Mouse (Mus musculus) forebrain, embryonic 13.5 days (tissue): Measurements from ENCODE around the gene Kctd7. TPM values are rescaled to one million over a fixed set of nuclear protein-coding genes. Genes with fewer than 3 reads are reported as not detected.

Source experiments
- ATAC-seq: fragments of 200-750 bp; cut with Nextera tagmentation; 2 replicates; pipeline ENCODE4 v1.8.0; 2017
- H3K27ac ChIP-seq: fragments of 300-500 bp; sonication (generic); 2 replicates; pipeline ENCODE4 v1.5.1; 2015; ENCODE audit warnings: inconsistent platforms, mild to moderate bottlenecking, moderate library complexity
- H3K27me3 ChIP-seq: fragments of 300-500 bp; sonication (generic); 2 replicates; pipeline ENCODE4 v1.6.1; 2015; ENCODE audit warnings: mild to moderate bottlenecking, inconsistent platforms
- H3K36me3 ChIP-seq: fragments of 300-500 bp; sonication (generic); 2 replicates; pipeline ENCODE4 v1.6.1; 2015; ENCODE audit warnings: mild to moderate bottlenecking, inconsistent platforms; ENCODE audit not compliant: poor library complexity, severe bottlenecking
- H3K4me1 ChIP-seq: fragments of 300-500 bp; sonication (generic); 2 replicates; pipeline ENCODE4 v1.6.1; 2015; ENCODE audit warnings: inconsistent platforms
- H3K4me2 ChIP-seq: fragments of 300-500 bp; sonication (generic); 2 replicates; pipeline ENCODE4 v1.6.1; 2015; ENCODE audit warnings: inconsistent platforms, mild to moderate bottlenecking, moderate library complexity
- H3K4me3 ChIP-seq: fragments of 300-500 bp; sonication (generic); 2 replicates; pipeline ENCODE4 v1.5.1; 2015; ENCODE audit warnings: mild to moderate bottlenecking, inconsistent platforms
- H3K9ac ChIP-seq: fragments of 300-500 bp; sonication (generic); 2 replicates; pipeline ENCODE4 v1.6.1; 2015; ENCODE audit warnings: mild to moderate bottlenecking, inconsistent platforms
- H3K9me3 ChIP-seq: fragments of 300-500 bp; sonication (generic); replicated peaks from 2 replicates; pipeline ENCODE4 v1.6.1; 2016; ENCODE audit warnings: inconsistent platforms
- WGBS: fragments of 180-500 bp; shearing (Covaris S2); methylation state at CpG from one replicate; pipeline ENCODE4 v1.1.7; 2015; 5-methylcytosine and 5-hydroxymethylcytosine counted together
- polyA plus RNA-seq: library from polyadenylated mRNA; unstranded; fragments of >200 nt; fragmentation: Nextera tagmentation; extraction: Ambion mirVana; gene quantifications from 2 replicates; pipeline ENCODE4 v1.2.1, GENCODE M21; 2015

Kctd7 gene
- 8.3 and 8.9 TPM in 2 replicates for polyA plus RNA-seq

GRCm38 (mm10) chr5:130144334-130145312 lies at the start of gene Kctd7:
Gene Kctd7, plus strand, starts transcription at chr5:130144861.
- WGBS, result under 1% methylated on average over 66 of the region's 66 CpGs
- peak within 1 kb of the TSS; percentile 87 for H3K9ac ChIP-seq
- peak; percentile 98 for ATAC-seq

GRCm38 (mm10) chr5:130096754-130097153 lies 47.9 kb upstream of the Kctd7 start:
- H3K9ac ChIP-seq, result no peak overlapping the region

More at GRCm38 (mm10) chr5:130144334-130145312, at the start of gene Kctd7:
- H3K4me3 ChIP-seq, result peak within 1 kb of the TSS; percentile 67
- H3K4me2 ChIP-seq, result peak within 1 kb of the TSS; percentile 84
- H3K4me1 ChIP-seq, result peaks cover 16% of the 10 kb centered on the region
- H3K27me3 ChIP-seq, result no peaks in the 10 kb centered on the region
- H3K9me3 ChIP-seq, result no peaks in the 10 kb centered on the region
- peak within 1 kb of the TSS; percentile 60 for H3K27ac ChIP-seq
- H3K36me3 ChIP-seq, result 0 out of 2 replicates have a peak, but pooled peaks cover 6% of the 10 kb centered on the region

GRCm38 (mm10) chr5:130097837-130098236 lies 46.8 kb upstream of the Kctd7 start:
- no peak for ATAC-seq
- Histone ChIP-seq H3K27me3 (no peaks in the 10 kb centered on the region), H3K4me2 (no peak overlapping the region), H3K4me3 (no peak overlapping the region), H3K27ac (no peak overlapping the region), H3K9ac (no peak overlapping the region), H3K9me3 (no peaks in the 10 kb centered on the region), H3K36me3 (peaks cover 20% of the 10 kb centered on the region), H3K4me1 (0 out of 2 replicates have a peak, but pooled peaks cover 4% of the 10 kb centered on the region)
- 88% methylated on average over 2 of the region's 2 CpGs for WGBS

More at GRCm38 (mm10) chr5:130096754-130097153, 47.9 kb upstream of the Kctd7 start:
- Histone ChIP-seq H3K4me1 (0 out of 2 replicates have a peak, but pooled peaks cover 4% of the 10 kb centered on the region), H3K4me2 (no peak overlapping the region), H3K9me3 (no peaks in the 10 kb centered on the region), H3K4me3 (no peak overlapping the region), H3K27me3 (no peaks in the 10 kb centered on the region), H3K27ac (no peak overlapping the region), H3K36me3 (peaks cover 9% of the 10 kb centered on the region)
- ATAC-seq, result no peak; the same call in 1 of the 2 replicates
- 41% methylated on average over 12 of the region's 12 CpGs for WGBS

GRCm38 (mm10) chr5:130101724-130102123 lies 42.9 kb upstream of the Kctd7 start:
- Histone ChIP-seq H3K9me3 (no peaks in the 10 kb centered on the region), H3K4me1 (no peaks in the 10 kb centered on the region), H3K4me2 (no peak overlapping the region), H3K9ac (no peak overlapping the region), H3K36me3 (peaks cover 27% of the 10 kb centered on the region), H3K27ac (no peak overlapping the region), H3K4me3 (no peak overlapping the region), H3K27me3 (no peaks in the 10 kb centered on the region)
- no peak for ATAC-seq
- 96% methylated on average over 17 of the region's 17 CpGs for WGBS

DNA sequence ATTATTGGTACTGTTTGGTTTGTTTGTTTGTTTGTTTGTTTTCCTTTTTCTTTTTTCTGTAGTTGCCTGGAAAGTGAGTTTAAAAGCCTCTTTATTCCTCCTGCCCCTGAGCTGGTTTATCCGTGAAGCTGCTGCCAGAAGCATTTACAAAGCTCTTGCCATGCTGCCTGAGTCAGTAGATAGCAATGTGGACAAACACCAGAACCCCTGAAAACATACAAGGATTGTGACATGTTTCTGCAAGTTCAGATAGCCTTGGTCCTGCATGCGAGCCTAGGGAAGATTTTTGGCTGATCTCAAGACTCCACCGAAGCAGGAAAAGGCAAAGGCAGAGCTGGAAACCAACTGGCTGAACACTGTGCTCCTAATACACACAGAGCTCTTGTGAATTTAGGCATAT lies 35.3 kb upstream of the Kctd7 start:
- ATAC-seq, result no peak
- H3K4me1 ChIP-seq, result no peaks in the 10 kb centered on the region
- WGBS, result 91% methylated on average over 3 of the region's 3 CpGs

DNA sequence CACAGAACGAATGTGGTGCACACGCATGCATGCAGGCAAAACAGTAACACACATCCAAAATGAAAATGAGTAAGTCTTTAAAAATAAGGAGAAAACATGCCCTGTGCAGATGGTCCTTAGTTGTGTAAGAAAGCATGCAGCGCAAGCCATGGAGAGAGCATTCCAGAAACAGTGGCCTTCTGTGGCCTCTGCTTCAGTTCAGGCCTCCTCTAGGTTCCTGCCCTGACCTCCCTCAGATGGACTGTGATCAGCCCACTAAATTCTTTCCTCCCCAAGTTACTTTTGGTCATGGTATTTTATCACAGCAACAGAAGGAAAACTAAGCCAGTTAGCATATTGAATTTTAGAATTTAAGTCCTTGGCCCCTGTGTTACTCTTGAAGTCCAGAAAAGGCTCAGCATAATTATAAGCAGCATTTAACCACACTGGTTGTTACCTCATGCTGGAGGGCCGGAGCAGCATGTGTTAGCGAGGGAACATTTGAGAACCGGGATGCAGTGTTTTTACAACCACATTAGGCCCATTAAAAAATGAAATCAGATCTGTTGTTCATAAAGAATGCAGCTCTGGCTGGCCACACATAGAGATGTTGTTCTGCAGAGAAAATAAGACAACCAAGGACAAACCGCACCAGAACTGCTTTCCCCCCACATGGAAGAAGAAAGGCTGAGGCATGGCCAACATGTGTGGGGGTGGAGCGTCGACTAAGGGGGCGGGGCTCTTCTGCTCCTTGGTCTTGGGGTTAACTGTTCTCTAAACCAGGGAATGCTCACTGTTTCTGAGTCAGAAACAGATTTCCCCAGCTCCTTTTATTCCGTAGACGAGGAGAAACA lies 33.8 kb upstream of the Kctd7 start:
- peaks cover 22% of the 10 kb centered on the region for H3K36me3 ChIP-seq
- H3K27me3 ChIP-seq, result no peaks in the 10 kb centered on the region
- no peaks in the 10 kb centered on the region for H3K9me3 ChIP-seq
- no peak overlapping the region for H3K4me3 ChIP-seq
- ATAC-seq, result no peak
- WGBS, result 86% methylated on average over 12 of the region's 12 CpGs
- no peak overlapping the region for H3K27ac ChIP-seq
- H3K4me1 ChIP-seq, result no peaks in the 10 kb centered on the region
- H3K4me2 ChIP-seq, result no peak overlapping the region
- H3K9ac ChIP-seq, result no peak overlapping the region

More for the DNA sequence above, 35.3 kb upstream of the Kctd7 start:
- no peak overlapping the region for H3K27ac ChIP-seq
- no peak overlapping the region for H3K4me2 ChIP-seq
- no peaks in the 10 kb centered on the region for H3K9me3 ChIP-seq
- H3K27me3 ChIP-seq, result no peaks in the 10 kb centered on the region
- H3K36me3 ChIP-seq, result peaks cover 23% of the 10 kb centered on the region
- H3K9ac ChIP-seq, result no peak overlapping the region
- H3K4me3 ChIP-seq, result no peak overlapping the region

DNA sequence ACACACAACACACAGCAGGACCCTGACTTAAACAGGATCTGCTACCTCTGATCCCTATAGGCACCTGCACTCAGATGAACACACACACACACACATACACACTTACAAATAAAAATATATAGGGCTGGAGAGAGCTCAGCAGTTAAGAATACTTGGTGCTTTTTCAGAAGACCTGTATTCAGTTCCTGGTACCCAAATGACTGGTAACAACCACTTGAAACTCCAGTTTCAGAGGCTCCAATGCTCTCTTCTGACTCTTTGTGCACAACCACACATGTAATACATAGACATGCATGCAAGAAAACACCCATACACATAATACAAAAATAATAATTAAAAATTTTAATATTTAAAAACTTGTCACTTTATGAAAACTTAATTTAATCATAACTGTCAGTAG lies 32.0 kb upstream of the Kctd7 start:
- ATAC-seq, result no peak
- no peak overlapping the region for H3K4me3 ChIP-seq
- H3K4me1 ChIP-seq, result no peaks in the 10 kb centered on the region
- H3K4me2 ChIP-seq, result no peak overlapping the region
- no peaks in the 10 kb centered on the region for H3K27me3 ChIP-seq
- no peak overlapping the region for H3K27ac ChIP-seq
- no peaks in the 10 kb centered on the region for H3K9me3 ChIP-seq
- H3K36me3 ChIP-seq, result peaks cover 29% of the 10 kb centered on the region
- H3K9ac ChIP-seq, result no peak overlapping the region

DNA sequence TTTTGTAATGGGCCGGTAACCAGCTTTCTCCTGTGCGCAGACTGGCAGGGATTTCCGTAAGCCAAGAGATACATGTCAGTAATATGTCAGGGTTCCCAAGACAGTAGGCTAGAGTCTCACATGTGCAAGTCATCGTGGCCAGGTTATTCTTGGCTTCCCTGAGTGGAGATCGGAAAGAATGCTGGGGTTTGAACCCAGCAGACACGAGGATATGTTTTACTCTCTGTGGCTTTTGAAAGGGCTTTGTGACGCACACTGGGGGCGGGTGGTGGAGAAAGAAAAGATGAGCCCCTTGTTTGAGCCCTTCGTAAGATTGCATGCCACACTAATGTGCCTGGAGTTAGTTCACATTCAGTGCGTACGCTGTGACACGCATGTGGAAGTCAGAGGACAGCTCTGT lies 28.5 kb upstream of the Kctd7 start:
- ATAC-seq, result no peak
- Histone ChIP-seq H3K9ac (no peak overlapping the region), H3K27me3 (no peaks in the 10 kb centered on the region), H3K36me3 (peaks cover 14% of the 10 kb centered on the region), H3K9me3 (no peaks in the 10 kb centered on the region), H3K4me3 (no peak overlapping the region), H3K4me2 (no peak overlapping the region), H3K27ac (no peak overlapping the region), H3K4me1 (no peaks in the 10 kb centered on the region)
- 93% methylated on average over 12 of the region's 12 CpGs for WGBS

DNA sequence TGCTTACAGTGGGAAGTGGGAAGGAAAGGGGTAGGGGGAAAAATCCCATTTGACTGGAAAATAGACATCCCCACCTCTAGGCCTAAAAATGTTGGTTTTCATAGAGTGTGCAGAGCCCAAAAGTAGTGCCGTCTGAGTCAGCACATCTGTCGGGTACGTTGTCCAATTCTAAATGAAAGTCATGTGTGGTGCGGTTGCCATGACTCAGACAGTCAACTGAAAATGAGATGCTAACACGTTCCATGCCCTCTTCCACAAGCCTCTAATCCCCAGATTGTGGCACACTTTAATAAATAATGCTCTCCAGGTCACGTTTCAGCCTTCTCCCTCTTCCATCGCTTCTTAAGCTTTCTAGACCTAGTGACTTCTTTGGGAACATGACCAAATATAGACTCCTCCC lies 27.8 kb upstream of the Kctd7 start:
- H3K9me3 ChIP-seq, result no peaks in the 10 kb centered on the region
- H3K9ac ChIP-seq, result no peak overlapping the region
- ATAC-seq, result no peak
- H3K4me1 ChIP-seq, result no peaks in the 10 kb centered on the region
- 88% methylated on average over 7 of the region's 7 CpGs for WGBS
- H3K27ac ChIP-seq, result no peak overlapping the region
- no peaks in the 10 kb centered on the region for H3K27me3 ChIP-seq
- no peak overlapping the region for H3K4me3 ChIP-seq
- no peak overlapping the region for H3K4me2 ChIP-seq
- H3K36me3 ChIP-seq, result peaks cover 14% of the 10 kb centered on the region

DNA sequence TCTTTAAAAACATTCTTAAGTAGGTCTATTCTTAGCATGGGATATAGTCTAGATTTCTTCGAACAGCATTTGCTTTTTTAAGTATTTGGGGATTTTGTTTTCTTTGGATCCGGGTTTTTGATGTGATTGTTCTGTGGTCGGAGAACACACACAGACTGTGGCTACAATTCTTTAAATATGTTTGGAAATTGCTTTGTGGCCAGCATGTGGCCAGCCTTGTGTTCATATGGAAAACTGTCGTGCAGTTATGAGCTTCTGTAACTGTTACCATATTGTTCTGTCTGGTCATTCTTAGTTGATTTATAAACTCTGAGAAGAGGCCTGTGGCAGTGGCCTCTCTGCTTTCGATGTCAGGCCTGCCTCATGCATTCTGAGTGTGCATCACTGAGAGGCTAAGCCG lies 26.7 kb upstream of the Kctd7 start:
- Histone ChIP-seq H3K9ac (no peak overlapping the region), H3K4me1 (no peaks in the 10 kb centered on the region), H3K27ac (no peak overlapping the region), H3K27me3 (no peaks in the 10 kb centered on the region), H3K9me3 (no peaks in the 10 kb centered on the region), H3K4me2 (no peak overlapping the region), H3K36me3 (peaks cover 14% of the 10 kb centered on the region), H3K4me3 (no peak overlapping the region)
- ATAC-seq, result no peak
- 83% methylated on average over 6 of the region's 6 CpGs for WGBS

DNA sequence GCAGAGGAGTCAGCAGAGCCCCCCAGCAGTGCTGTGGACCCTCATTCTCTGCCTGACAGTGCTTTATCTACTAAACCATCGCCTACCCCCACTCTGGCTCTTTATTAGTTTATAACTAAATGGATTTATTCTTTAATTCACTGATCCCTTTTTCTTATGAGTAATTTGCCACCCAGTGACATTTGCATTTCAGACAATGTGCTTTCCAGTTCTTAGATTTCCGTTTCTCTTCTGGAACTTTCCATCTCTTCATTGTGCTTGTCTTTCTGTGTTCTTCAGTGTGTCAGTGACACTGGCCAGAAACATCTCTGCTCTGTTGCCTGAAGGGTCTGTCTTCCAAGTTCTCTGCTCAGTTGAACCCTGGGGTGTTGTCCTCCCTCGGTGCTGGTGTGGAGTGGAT lies 25.4 kb upstream of the Kctd7 start:
- H3K9me3 ChIP-seq, result no peaks in the 10 kb centered on the region
- no peak overlapping the region for H3K4me2 ChIP-seq
- no peak overlapping the region for H3K4me3 ChIP-seq
- no peak overlapping the region for H3K9ac ChIP-seq
- H3K27ac ChIP-seq, result no peak overlapping the region
- H3K27me3 ChIP-seq, result no peaks in the 10 kb centered on the region
- 79% methylated on average over 3 of the region's 3 CpGs for WGBS
- peaks cover 16% of the 10 kb centered on the region for H3K36me3 ChIP-seq
- H3K4me1 ChIP-seq, result no peaks in the 10 kb centered on the region
- no peak for ATAC-seq
